Mouse (Mus musculus): ENCODE measurements at regions not wholly inside any gene's neighbourhood (a gene's known extent, or its start where the extent isn't known, plus 50 kb on each side); places are given as distances from the start of the nearest gene placed in this dataset.

DNA sequence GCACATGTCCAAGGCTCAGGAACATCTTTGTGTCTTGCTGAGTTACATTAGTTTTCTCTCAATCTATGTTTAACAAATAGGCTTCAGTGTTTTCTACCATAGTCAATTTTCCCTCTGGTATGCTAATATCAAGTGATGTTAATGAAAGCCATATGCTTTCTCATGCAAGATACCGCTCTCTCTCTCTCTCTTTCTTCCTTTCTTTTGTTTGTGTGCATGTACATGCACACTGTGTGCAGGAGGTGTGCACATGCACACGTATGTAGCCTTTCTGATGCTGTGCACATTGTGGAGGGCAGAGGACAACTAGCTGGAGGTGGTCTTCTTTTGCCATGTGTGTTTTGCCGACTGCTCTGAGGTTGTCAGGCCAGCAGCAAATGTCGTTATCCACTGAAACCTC is 69.0 kb upstream of the Klf12 start:
- no peak for ATAC-seq (replicated peaks; ENCODE audit: poor library complexity)

DNA sequence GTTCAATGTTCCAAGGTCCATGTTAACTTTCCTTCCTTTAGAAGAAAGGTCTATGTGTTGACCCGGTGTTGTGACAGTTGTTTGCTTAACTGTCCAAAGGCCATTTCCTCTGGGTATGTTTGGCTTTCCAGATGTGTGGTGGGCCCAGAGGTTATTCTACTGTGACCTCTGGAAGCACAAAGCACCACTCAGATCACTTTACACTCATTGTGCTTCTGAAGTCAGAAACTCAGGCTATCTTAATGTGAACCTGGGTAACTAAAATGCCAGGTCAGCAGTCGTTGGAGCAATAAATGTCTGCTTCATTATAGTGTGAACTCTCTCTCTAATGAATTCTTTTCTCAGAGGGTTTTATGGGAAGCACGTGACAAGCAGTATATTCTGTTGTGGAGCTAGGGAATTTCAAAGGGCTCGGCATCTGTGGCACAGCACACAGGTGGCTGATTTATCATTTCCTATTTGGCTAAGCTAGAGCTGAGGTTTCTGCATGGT is 68.5 kb upstream of the Klf12 start:
- no peak for ATAC-seq (replicated peaks; ENCODE audit: poor library complexity)

DNA sequence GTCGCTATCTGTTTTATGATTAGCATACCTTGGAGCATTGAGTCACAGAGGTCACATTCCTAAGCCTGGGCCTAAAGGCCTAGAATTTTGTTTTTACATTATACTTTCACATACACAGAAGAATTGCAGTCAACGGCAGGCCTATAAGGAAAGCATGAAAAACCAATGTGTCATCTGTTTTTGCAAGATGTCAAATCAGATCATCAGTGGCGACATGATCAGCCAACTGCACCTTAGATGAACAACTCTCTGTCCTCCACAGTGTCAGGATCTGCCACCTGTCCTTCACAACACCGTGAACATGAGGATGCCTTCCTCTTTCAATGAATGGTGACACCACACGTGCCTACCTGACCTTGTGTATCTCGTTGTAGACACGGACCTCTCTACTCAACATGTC is 66.5 kb upstream of the Klf12 start:
- no peak for ATAC-seq (replicated peaks; ENCODE audit: poor library complexity)

DNA sequence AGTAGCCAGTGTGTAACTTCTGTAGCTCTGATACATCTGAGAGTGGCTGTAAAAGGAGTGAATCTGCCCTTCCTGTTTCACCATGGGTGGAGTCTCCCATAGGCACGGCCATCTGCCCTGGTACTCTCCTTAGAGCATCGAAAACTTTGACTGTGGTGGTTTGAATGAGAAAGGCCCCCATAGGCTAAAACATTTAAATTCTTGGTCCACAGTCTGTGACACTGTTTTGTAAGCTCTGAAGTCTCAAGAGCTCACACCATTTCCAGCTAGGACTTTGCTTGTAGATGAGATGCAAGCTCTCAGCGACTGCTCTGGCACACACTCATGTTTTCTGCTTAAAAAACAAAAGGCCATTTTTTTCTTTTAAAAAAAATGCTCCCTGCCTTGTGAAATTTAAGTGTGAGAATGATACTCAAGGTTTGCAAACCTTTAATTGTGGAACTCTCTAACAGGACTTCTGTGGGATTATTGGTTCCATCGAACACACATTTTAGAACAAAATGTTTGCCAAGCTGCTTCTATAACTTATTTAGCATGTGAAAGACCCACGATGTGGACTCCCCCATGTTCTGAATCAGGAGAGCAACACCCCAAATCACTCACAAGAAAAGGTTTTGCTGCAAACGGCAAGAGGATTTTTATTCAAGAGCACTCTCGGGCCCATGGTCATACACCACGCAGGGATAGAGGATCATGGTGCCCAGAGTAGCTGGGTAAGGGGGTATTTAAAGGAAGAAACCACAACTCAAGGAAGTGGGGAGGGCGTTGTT is 65.7 kb upstream of the Klf12 start:
- no peak for ATAC-seq (replicated peaks; ENCODE audit: poor library complexity)

DNA sequence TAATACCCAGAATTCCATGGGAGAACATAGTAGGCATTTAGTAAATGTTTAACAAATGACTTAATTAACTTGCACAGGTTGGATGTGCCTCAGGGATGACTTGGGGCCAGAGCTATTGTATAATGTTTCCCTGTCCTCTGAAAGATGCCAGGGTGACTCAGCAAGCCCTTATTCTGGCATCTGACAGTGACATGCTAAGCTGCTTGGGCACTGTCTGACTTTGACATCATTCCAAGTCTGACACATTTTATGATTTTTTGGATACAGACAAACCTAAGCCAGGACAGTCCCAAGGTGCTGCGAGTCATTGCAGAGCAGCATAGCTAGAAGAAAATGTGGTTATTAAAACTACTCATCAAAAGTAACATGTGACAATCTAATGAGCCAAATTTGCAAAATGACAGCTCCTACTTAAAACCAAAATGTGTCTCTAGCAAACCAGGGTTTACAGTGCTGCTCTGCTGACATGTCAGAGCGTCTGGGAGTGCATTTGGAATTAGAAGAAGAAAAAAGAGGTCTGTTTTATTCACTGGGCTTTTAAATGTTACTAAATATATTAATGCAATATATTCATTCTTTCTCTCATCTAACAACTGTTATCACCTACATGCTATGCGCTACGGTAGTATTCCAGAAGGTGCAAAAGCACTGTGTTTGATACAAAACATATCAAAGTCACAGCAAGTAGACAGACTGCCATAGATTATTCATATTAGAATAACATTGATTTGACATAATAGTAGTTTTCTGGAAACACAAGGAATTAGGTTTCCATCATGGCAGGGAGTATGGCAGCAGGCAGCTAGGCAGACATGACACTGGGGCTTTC is 64.1 kb upstream of the Klf12 start:
- ATAC-seq (replicated peaks; ENCODE audit: poor library complexity): no peak

DNA sequence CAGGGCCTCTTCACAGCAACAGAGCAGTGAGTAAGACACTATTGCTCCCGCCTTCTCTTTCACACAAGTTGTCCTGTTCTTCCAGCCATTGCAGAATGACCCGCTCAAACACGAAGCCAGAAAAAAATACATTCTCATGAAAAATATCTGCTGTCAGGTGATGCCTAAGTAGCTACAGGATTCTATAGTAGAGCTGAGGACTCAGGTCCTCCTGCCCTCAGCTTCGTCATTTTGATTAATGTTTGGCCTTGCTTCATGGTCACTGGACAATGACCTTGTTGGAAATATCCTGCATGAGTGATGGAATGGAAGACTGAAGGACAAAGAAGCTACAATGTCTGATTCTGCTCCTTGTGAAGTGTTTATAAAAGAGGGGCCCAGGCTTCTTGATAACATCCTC is 52.4 kb upstream of the Klf12 start:
- ATAC-seq (replicated peaks; ENCODE audit: poor library complexity): no peak

Measured in megakaryocyte progenitor cell, adult 5-6 weeks (primary cell).